9 mouse cellular contexts compared by ENCODE assay signal in the genomic region with DNA sequence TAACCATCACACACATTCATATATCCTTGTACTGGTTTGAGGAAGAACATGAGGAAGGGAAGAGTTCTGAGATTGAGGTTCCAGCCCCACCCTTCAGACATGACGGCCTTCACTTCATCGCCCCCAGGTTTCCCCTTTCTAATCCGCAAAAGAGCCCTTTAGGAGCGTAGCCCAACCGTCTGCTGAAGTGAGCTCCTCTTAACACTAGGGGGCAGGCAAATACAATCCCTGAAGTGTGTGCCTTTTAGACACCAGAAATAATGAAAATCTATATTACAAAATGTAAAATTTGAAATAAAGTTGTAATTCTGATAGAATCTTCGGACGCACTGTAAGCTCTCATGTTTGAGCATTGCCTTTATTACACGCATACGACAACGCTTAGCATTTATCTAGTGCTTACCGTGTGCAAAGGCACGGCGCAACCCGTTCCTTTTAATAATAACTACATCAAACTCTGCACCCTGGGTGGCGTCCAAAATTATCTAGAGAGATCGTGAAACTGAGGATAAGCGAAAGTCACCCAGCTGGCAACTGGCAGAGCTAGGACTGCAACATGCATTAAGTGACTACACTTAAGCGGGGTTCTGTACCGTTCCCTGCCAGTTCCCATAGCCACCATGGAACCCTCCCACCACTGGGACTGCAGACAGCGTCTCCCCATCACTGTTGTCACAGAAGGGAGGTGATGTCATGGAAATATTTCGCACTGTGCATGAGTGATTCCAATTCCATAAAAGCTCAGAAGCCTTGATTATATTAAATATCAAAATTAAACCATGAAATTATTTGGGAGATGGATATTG.
DNase-seq lines count a peak whose midpoint lies in the region; ATAC-seq and TF ChIP-seq lines count a peak whose summit lies in the region.
"Had no signal": no experiment of that assay in that cellular context is flagged by ENCODE, and none has a peak within 500 bp of the region (broad histone marks: within the 10 kb centered on the region; RNA-seq: fewer than 3 reads in every experiment).

No protein-coding gene starts in this region.

- H3K9ac ChIP-seq in embryonic facial prominence, embryonic 13.5 days = no peak overlapping the region
- H3K9ac ChIP-seq in hindbrain, postnatal 0 days (replicated peaks; ENCODE audit: low read length) = no peak overlapping the region

- H3K4me3 ChIP-seq in embryonic facial prominence, embryonic 13.5 days = no peak overlapping the region
- no peak overlapping the region for H3K4me3 ChIP-seq in hindbrain, postnatal 0 days (ENCODE audit: low read length)
- H3K4me3 ChIP-seq in lung, adult 2 months (replicated peaks; ENCODE audit: extremely low read depth, low read depth, low read length) = no peak overlapping the region
- H3K4me3 ChIP-seq: myocyte had no signal

- TF ChIP-seq CTCF in hindbrain, postnatal 0 days (IDR thresholded peaks at IDR 0.05; ENCODE audit: low read depth) = peak; percentile 87
- peak; percentile 52 for TF ChIP-seq CTCF in lung, adult 2 months (IDR thresholded peaks at IDR 0.05; ENCODE audit: insufficient read depth, low read length)

- H3K36me3 ChIP-seq in embryonic facial prominence, embryonic 13.5 days = no peaks in the 10 kb centered on the region
- H3K36me3 ChIP-seq in hindbrain, postnatal 0 days (ENCODE audit: insufficient read depth, low read length) = no peaks in the 10 kb centered on the region

- DNase-seq in left cerebral cortex, adult 18-20 months (ENCODE audit: low spot score in 2 of 2) = peak; percentile 50 to 58
- DNase-seq in left cerebral cortex, adult 11 months (ENCODE audit: low spot score) = no peak
- DNase-seq in adrenal gland, postnatal 10 days = peak; percentile 45
- peak; percentile 84 for DNase-seq in hindbrain, postnatal 0 days (ENCODE audit: low spot score)
- DNase-seq in lung, adult 2 months = no peak
- peak; percentile 64 for DNase-seq in retina, postnatal 1 day
- no peak for DNase-seq in c-Kit-positive CD71-positive TER-119-positive erythroid progenitor cells, embryonic 14.5 days (ENCODE audit: low spot score)

- ATAC-seq in embryonic facial prominence, embryonic 13.5 days (ENCODE audit: insufficient number of reproducible peaks, insufficient read depth, low FRiP score, low TSS enrichment, low read depth) = no peak
- ATAC-seq in hindbrain, postnatal 0 days = peak; percentile 69

- H3K4me1 ChIP-seq in embryonic facial prominence, embryonic 13.5 days = peaks cover 3% of the 10 kb centered on the region; the same call in 1 of the 2 replicates
- H3K4me1 ChIP-seq in hindbrain, postnatal 0 days (ENCODE audit: insufficient read depth, low read length) = no peaks in the 10 kb centered on the region
- H3K4me1 ChIP-seq in lung, adult 2 months (ENCODE audit: control insufficient read depth, insufficient read depth, low read length) = no peaks in the 10 kb centered on the region

- 46% methylated on average over 21 of the region's 21 CpGs for WGBS in embryonic facial prominence, embryonic 13.5 days
- 45% methylated on average over 21 of the region's 21 CpGs for WGBS in hindbrain, postnatal 0 days
- WGBS in lung, adult 2 months = 45% methylated on average over 21 of the region's 21 CpGs

- no peak for TF ChIP-seq POLR2A in lung, adult 2 months (IDR thresholded peaks at IDR 0.05; ENCODE audit: borderline replicate concordance, extremely low read depth, low read depth, low read length)

- peak overlapping the region; percentile 9; the same call in 1 of the 2 replicates for H3K4me2 ChIP-seq in embryonic facial prominence, embryonic 13.5 days
- peak overlapping the region; percentile 16 for H3K4me2 ChIP-seq in hindbrain, postnatal 0 days (ENCODE audit: low read depth, low read length)

- no peak overlapping the region for H3K27ac ChIP-seq in embryonic facial prominence, embryonic 13.5 days
- H3K27ac ChIP-seq in hindbrain, postnatal 0 days = no peak overlapping the region

- peaks cover 3% of the 10 kb centered on the region; the same call in 1 of the 2 replicates for H3K27me3 ChIP-seq in embryonic facial prominence, embryonic 13.5 days
- H3K27me3 ChIP-seq in hindbrain, postnatal 0 days (ENCODE audit: insufficient read depth, low read length) = no peaks in the 10 kb centered on the region

- H3K9me3 ChIP-seq in embryonic facial prominence, embryonic 13.5 days = no peaks in the 10 kb centered on the region
- H3K9me3 ChIP-seq in hindbrain, postnatal 0 days (ENCODE audit: low read length) = no peaks in the 10 kb centered on the region

Comparison
In these comparisons a context has a peak if more than half of its experiments do, and no peak if none do; other contexts are left out.
1. DNase-seq: peak in left cerebral cortex, adult 18-20 months (2 of 2), adrenal gland, postnatal 10 days (single experiment), hindbrain, postnatal 0 days (single experiment) and retina, postnatal 1 day (single experiment); none in left cerebral cortex, adult 11 months (single experiment), lung, adult 2 months (single experiment) and c-Kit-positive CD71-positive TER-119-positive erythroid progenitor cells, embryonic 14.5 days (single experiment).